Mouse (Mus musculus) forebrain, embryonic 12.5 days (tissue): ENCODE measurements around the gene Strn. TPM values are rescaled to one million over a fixed set of nuclear protein-coding genes. Genes with fewer than 3 reads are reported as not detected.

Experiments used
- ATAC-seq: fragments of 200-750 bp; cut with Nextera tagmentation; 2 replicates; pipeline ENCODE4 v1.8.0; 2017; ENCODE audit warnings: moderate TSS enrichment; ENCODE audit not compliant: low FRiP score
- H3K27ac ChIP-seq: fragments of 300-500 bp; sonication (generic); 2 replicates; pipeline ENCODE4 v1.5.1; 2016; ENCODE audit warnings: mild to moderate bottlenecking
- H3K27me3 ChIP-seq: fragments of 300-500 bp; sonication (generic); 2 replicates; pipeline ENCODE4 v1.6.1; 2016; ENCODE audit warnings: mild to moderate bottlenecking
- H3K36me3 ChIP-seq: fragments of 300-500 bp; sonication (generic); replicated peaks from 2 replicates; pipeline ENCODE4 v1.6.1; 2016; ENCODE audit warnings: mild to moderate bottlenecking
- H3K4me1 ChIP-seq: fragments of 300-500 bp; sonication (generic); 2 replicates; pipeline ENCODE4 v1.6.1; 2016
- H3K4me2 ChIP-seq: fragments of 300-500 bp; sonication (generic); 2 replicates; pipeline ENCODE4 v1.6.1; 2016; ENCODE audit warnings: mild to moderate bottlenecking, moderate library complexity
- H3K4me3 ChIP-seq: fragments of 300-500 bp; sonication (generic); replicated peaks from 2 replicates; pipeline ENCODE4 v1.5.1; 2016; ENCODE audit warnings: mild to moderate bottlenecking
- H3K9ac ChIP-seq: fragments of 300-500 bp; sonication (generic); 2 replicates; pipeline ENCODE4 v1.6.1; 2016; ENCODE audit warnings: mild to moderate bottlenecking
- H3K9me3 ChIP-seq: fragments of 300-500 bp; sonication (generic); 2 replicates; pipeline ENCODE4 v1.6.1; 2016
- WGBS: fragments of 180-500 bp; shearing (Covaris S2); methylation state at CpG from one replicate; pipeline ENCODE4 v1.1.7; 2016; 5-methylcytosine and 5-hydroxymethylcytosine counted together
- polyA plus RNA-seq: library from polyadenylated mRNA; unstranded; fragments of >200 nt; fragmentation: Nextera tagmentation; extraction: Ambion mirVana; gene quantifications from 2 replicates; pipeline ENCODE4 v1.2.1, GENCODE M21; 2016

The Strn gene
- polyA plus RNA-seq = 7.5 and 8.8 TPM in 2 replicates

- Histone ChIP-seq H3K36me3 (no peaks in the 10 kb centered on the region), H3K9me3 (no peaks in the 10 kb centered on the region), H3K27me3 (no peaks in the 10 kb centered on the region), H3K27ac (peak within 1 kb of the TSS; percentile 83), H3K4me3 (peak within 1 kb of the TSS; percentile 90), H3K4me2 (peak within 1 kb of the TSS; percentile 75), H3K4me1 (peaks cover 20% of the 10 kb centered on the region), H3K9ac (peak within 1 kb of the TSS; percentile 90)
- 49% methylated on average over 4 of the region's 4 CpGs for WGBS
- no peak for ATAC-seq
These were observed at the start of gene Strn for GRCm38 (mm10) chr17:78737096-78737495. Gene Strn (minus strand): TSS chr17:78737196.

GRCm38 (mm10) chr17:78778765-78779164 is 41.8 kb upstream of the Strn start:
- Histone ChIP-seq H3K9me3 (no peaks in the 10 kb centered on the region), H3K27me3 (no peaks in the 10 kb centered on the region), H3K27ac (no peak overlapping the region), H3K4me2 (no peak overlapping the region), H3K9ac (no peak overlapping the region), H3K4me1 (no peaks in the 10 kb centered on the region), H3K4me3 (no peak overlapping the region), H3K36me3 (peaks cover 19% of the 10 kb centered on the region)
- 97% methylated on average over 1 of the region's 1 CpGs for WGBS
- no peak for ATAC-seq

GRCm38 (mm10) chr17:78772317-78772716 is 35.3 kb upstream of the Strn start:
- H3K4me2 ChIP-seq = no peak overlapping the region
- no peak overlapping the region for H3K9ac ChIP-seq
- H3K27ac ChIP-seq = no peak overlapping the region
- H3K9me3 ChIP-seq = no peaks in the 10 kb centered on the region
- ATAC-seq = no peak
- H3K36me3 ChIP-seq = peaks cover 37% of the 10 kb centered on the region
- no peaks in the 10 kb centered on the region for H3K27me3 ChIP-seq
- no peaks in the 10 kb centered on the region for H3K4me1 ChIP-seq
- 93% methylated on average over 2 of the region's 2 CpGs for WGBS
- no peak overlapping the region for H3K4me3 ChIP-seq

- ATAC-seq = no peak
- H3K4me3 ChIP-seq = no peak overlapping the region
- no peaks in the 10 kb centered on the region for H3K27me3 ChIP-seq
- H3K9ac ChIP-seq = no peak overlapping the region
- no peak overlapping the region for H3K27ac ChIP-seq
- peaks cover 41% of the 10 kb centered on the region for H3K36me3 ChIP-seq
- 80% methylated on average over 7 of the region's 7 CpGs for WGBS
- H3K4me2 ChIP-seq = no peak overlapping the region
- H3K4me1 ChIP-seq = no peaks in the 10 kb centered on the region
- H3K9me3 ChIP-seq = no peaks in the 10 kb centered on the region
These were observed 33.9 kb upstream of the Strn start for GRCm38 (mm10) chr17:78770932-78771331.

- Histone ChIP-seq H3K27me3 (no peaks in the 10 kb centered on the region), H3K36me3 (peaks cover 48% of the 10 kb centered on the region), H3K4me1 (no peaks in the 10 kb centered on the region), H3K4me3 (no peak overlapping the region), H3K27ac (no peak overlapping the region), H3K9me3 (no peaks in the 10 kb centered on the region), H3K9ac (no peak overlapping the region), H3K4me2 (no peak overlapping the region)
- 88% methylated on average over 3 of the region's 3 CpGs for WGBS
- ATAC-seq = no peak
These were observed 32.3 kb upstream of the Strn start for GRCm38 (mm10) chr17:78769341-78769740.

GRCm38 (mm10) chr17:78768937-78769336 is 31.9 kb upstream of the Strn start:
- H3K9ac ChIP-seq = no peak overlapping the region
- peaks cover 52% of the 10 kb centered on the region for H3K36me3 ChIP-seq
- H3K27me3 ChIP-seq = no peaks in the 10 kb centered on the region
- no peak overlapping the region for H3K4me3 ChIP-seq
- H3K9me3 ChIP-seq = no peaks in the 10 kb centered on the region
- H3K4me1 ChIP-seq = no peaks in the 10 kb centered on the region
- ATAC-seq = no peak
- WGBS = 86% methylated on average over 2 of the region's 2 CpGs
- H3K4me2 ChIP-seq = no peak overlapping the region
- no peak overlapping the region for H3K27ac ChIP-seq

- no peak for ATAC-seq
- no peak overlapping the region for H3K4me3 ChIP-seq
- WGBS = 86% methylated on average over 8 of the region's 8 CpGs
- H3K27me3 ChIP-seq = no peaks in the 10 kb centered on the region
- H3K36me3 ChIP-seq = peaks cover 47% of the 10 kb centered on the region
- H3K9ac ChIP-seq = no peak overlapping the region
- no peak overlapping the region for H3K27ac ChIP-seq
- no peak overlapping the region for H3K4me2 ChIP-seq
- H3K9me3 ChIP-seq = no peaks in the 10 kb centered on the region
- no peaks in the 10 kb centered on the region for H3K4me1 ChIP-seq
These were observed 30.6 kb upstream of the Strn start for GRCm38 (mm10) chr17:78767546-78767945.

- Histone ChIP-seq H3K36me3 (peaks cover 47% of the 10 kb centered on the region), H3K4me1 (no peaks in the 10 kb centered on the region), H3K27ac (no peak overlapping the region), H3K27me3 (no peaks in the 10 kb centered on the region), H3K4me3 (no peak overlapping the region), H3K9me3 (no peaks in the 10 kb centered on the region), H3K9ac (no peak overlapping the region), H3K4me2 (no peak overlapping the region)
- no peak for ATAC-seq
- WGBS = 82% methylated on average over 7 of the region's 7 CpGs
These were observed 29.1 kb upstream of the Strn start for GRCm38 (mm10) chr17:78766084-78766483.

GRCm38 (mm10) chr17:78763272-78763671 is 26.3 kb upstream of the Strn start:
- H3K4me1 ChIP-seq = no peaks in the 10 kb centered on the region
- H3K4me2 ChIP-seq = no peak overlapping the region
- H3K36me3 ChIP-seq = peaks cover 48% of the 10 kb centered on the region
- H3K9ac ChIP-seq = no peak overlapping the region
- no peaks in the 10 kb centered on the region for H3K9me3 ChIP-seq
- 94% methylated on average over 5 of the region's 5 CpGs for WGBS
- no peak overlapping the region for H3K4me3 ChIP-seq
- H3K27ac ChIP-seq = no peak overlapping the region
- ATAC-seq = no peak
- H3K27me3 ChIP-seq = no peaks in the 10 kb centered on the region

GRCm38 (mm10) chr17:78752938-78753655 is 16.1 kb upstream of the Strn start:
- H3K9me3 ChIP-seq = no peaks in the 10 kb centered on the region
- no peak for ATAC-seq
- H3K4me3 ChIP-seq = no peak overlapping the region
- H3K4me2 ChIP-seq = no peak overlapping the region
- H3K36me3 ChIP-seq = peaks cover 27% of the 10 kb centered on the region
- H3K27ac ChIP-seq = no peak overlapping the region
- no peaks in the 10 kb centered on the region for H3K27me3 ChIP-seq
- 45% methylated on average over 17 of the region's 17 CpGs for WGBS
- no peaks in the 10 kb centered on the region for H3K4me1 ChIP-seq
- no peak overlapping the region for H3K9ac ChIP-seq

GRCm38 (mm10) chr17:78752064-78752463 is 15.1 kb upstream of the Strn start:
- H3K9ac ChIP-seq = no peak overlapping the region
- no peaks in the 10 kb centered on the region for H3K4me1 ChIP-seq
- no peak overlapping the region for H3K4me2 ChIP-seq
- no peaks in the 10 kb centered on the region for H3K9me3 ChIP-seq
- H3K27me3 ChIP-seq = no peaks in the 10 kb centered on the region
- no peak overlapping the region for H3K27ac ChIP-seq
- no peak overlapping the region for H3K4me3 ChIP-seq
- ATAC-seq = peak; percentile 46; the same call in 1 of the 2 replicates
- WGBS = 47% methylated on average over 10 of the region's 10 CpGs
- peaks cover 27% of the 10 kb centered on the region for H3K36me3 ChIP-seq

- no peak overlapping the region for H3K27ac ChIP-seq
- no peaks in the 10 kb centered on the region for H3K27me3 ChIP-seq
- no peak overlapping the region for H3K4me2 ChIP-seq
- 91% methylated on average over 9 of the region's 9 CpGs for WGBS
- no peak overlapping the region for H3K9ac ChIP-seq
- H3K4me3 ChIP-seq = no peak overlapping the region
- no peaks in the 10 kb centered on the region for H3K4me1 ChIP-seq
- no peaks in the 10 kb centered on the region for H3K9me3 ChIP-seq
- H3K36me3 ChIP-seq = peaks cover 10% of the 10 kb centered on the region; the same call in 1 of the 2 replicates
- no peak for ATAC-seq
These were observed 11.4 kb upstream of the Strn start for GRCm38 (mm10) chr17:78748440-78748839.

- Histone ChIP-seq H3K27ac (no peak overlapping the region), H3K27me3 (no peaks in the 10 kb centered on the region), H3K9ac (no peak overlapping the region), H3K4me1 (peaks cover 16% of the 10 kb centered on the region), H3K4me3 (no peak overlapping the region), H3K4me2 (no peak overlapping the region), H3K9me3 (no peaks in the 10 kb centered on the region), H3K36me3 (no peaks in the 10 kb centered on the region)
- WGBS = 37% methylated on average over 1 of the region's 1 CpGs
- no peak for ATAC-seq
These were observed 1.4 kb upstream of the Strn start for GRCm38 (mm10) chr17:78738416-78738815.
